35 mouse cellular contexts compared by ENCODE assay signal in the genomic region with DNA sequence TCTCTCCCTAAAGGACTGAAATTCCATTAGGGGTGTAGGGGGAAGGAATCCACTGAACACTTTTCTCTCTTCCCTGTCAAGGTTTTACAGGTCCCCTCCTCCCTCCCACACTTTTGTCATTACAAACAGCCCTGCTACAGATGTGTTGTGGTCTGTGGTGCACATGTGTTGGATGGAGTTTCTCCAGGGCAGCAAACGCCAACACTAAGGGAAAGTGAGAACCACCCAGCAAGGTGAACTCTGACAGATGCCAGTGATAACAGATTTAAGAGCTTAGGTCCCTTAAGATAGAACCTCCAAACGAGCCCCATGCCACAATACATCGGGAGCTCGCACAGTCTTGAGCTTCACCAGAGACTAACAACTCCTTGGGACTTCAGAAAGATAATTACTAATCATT.
"Had no signal": no experiment of that assay in that cellular context is flagged by ENCODE, and none has a peak within 500 bp of the region (broad histone marks: within the 10 kb centered on the region; RNA-seq: fewer than 3 reads in every experiment).

No protein-coding gene starts in this region.

- H3K4me2 ChIP-seq: heart, embryonic 11.5 days; heart, embryonic 12.5 days; heart, embryonic 13.5 days; heart, embryonic 15.5 days; hindbrain, embryonic 12.5 days; hindbrain, embryonic 13.5 days; hindbrain, embryonic 14.5 days; hindbrain, embryonic 15.5 days; intestine, embryonic 15.5 days; kidney, embryonic 15.5 days had no signal

- H3K9ac ChIP-seq: heart, embryonic 12.5 days; heart, embryonic 13.5 days; heart, embryonic 15.5 days; hindbrain, embryonic 12.5 days; hindbrain, embryonic 13.5 days; hindbrain, embryonic 14.5 days; hindbrain, embryonic 15.5 days; intestine, embryonic 15.5 days; kidney, embryonic 15.5 days had no signal

- DNase-seq: heart, postnatal 10 days; heart, postnatal 14 days; heart, postnatal 36 days; heart, postnatal 4 days; kidney, adult 11 months; kidney, adult 18-20 months; kidney, adult 2 months; kidney, adult 8-10 months; kidney, adult 9 months; kidney, postnatal 10 days; kidney, postnatal 14 days; kidney, postnatal 25 days; kidney, postnatal 36 days; kidney, postnatal 4 days; layer of hippocampus, adult 9-11 months; layer of hippocampus, postnatal 36 days had no signal

- H3K27ac ChIP-seq: heart, embryonic 13.5 days; heart, embryonic 15.5 days; hindbrain, embryonic 10.5 days; hindbrain, embryonic 12.5 days; hindbrain, embryonic 13.5 days; hindbrain, embryonic 14.5 days; hindbrain, embryonic 15.5 days; hindbrain, postnatal 0 days; intestine, embryonic 15.5 days; kidney, embryonic 15.5 days; kidney, postnatal 0 days; layer of hippocampus, adult 2 months; left cerebral cortex, adult 2 months had no signal

- H3K9me3 ChIP-seq: heart, embryonic 12.5 days; heart, embryonic 13.5 days; heart, embryonic 15.5 days; hindbrain, embryonic 10.5 days; hindbrain, embryonic 12.5 days; hindbrain, embryonic 13.5 days; hindbrain, embryonic 15.5 days; intestine, embryonic 15.5 days; kidney, embryonic 15.5 days had no signal

- H3K27me3 ChIP-seq: heart, embryonic 15.5 days; hindbrain, embryonic 12.5 days; hindbrain, embryonic 13.5 days; hindbrain, embryonic 15.5 days; intestine, embryonic 15.5 days; kidney, embryonic 15.5 days had no signal

- H3K4me1 ChIP-seq: heart, embryonic 15.5 days; hindbrain, embryonic 12.5 days; hindbrain, embryonic 15.5 days; intestine, embryonic 15.5 days had no signal

- H3K36me3 ChIP-seq: heart, embryonic 12.5 days; heart, embryonic 13.5 days; heart, embryonic 15.5 days; hindbrain, embryonic 10.5 days; hindbrain, embryonic 12.5 days; hindbrain, embryonic 13.5 days; hindbrain, embryonic 15.5 days; intestine, embryonic 15.5 days; kidney, embryonic 15.5 days had no signal

- ATAC-seq: hindbrain, embryonic 16.5 days; hindbrain, postnatal 0 days; inflammation-experienced regulatory T-cells, adult 6 months; intestine, embryonic 15.5 days; intestine, embryonic 16.5 days; intestine, postnatal 0 days had no signal

- H3K4me3 ChIP-seq: heart, embryonic 12.5 days; heart, embryonic 13.5 days; heart, embryonic 15.5 days; hindbrain, embryonic 10.5 days; hindbrain, embryonic 12.5 days; hindbrain, embryonic 13.5 days; hindbrain, embryonic 15.5 days; intestine, embryonic 15.5 days; kidney, embryonic 15.5 days; layer of hippocampus, adult 2 months; left cerebral cortex, adult 2 months had no signal
